Mouse (Mus musculus) forebrain, embryonic 11.5 days (tissue): ENCODE measurements at regions not wholly inside any gene's neighbourhood (a gene's known extent, or its start where the extent isn't known, plus 50 kb on each side); places are given as distances from the start of the nearest gene placed in this dataset.

ENCODE experiments used
- ATAC-seq: fragments of 200-750 bp; cut with Nextera tagmentation; replicated peaks from 2 replicates; pipeline ENCODE4 v1.8.0; 2017; ENCODE audit warnings: moderate TSS enrichment; ENCODE audit not compliant: low FRiP score
- DNase-seq: peaks from one replicate; pipeline ENCODE4 v3.0.0-alpha.2; 2017; ENCODE audit warnings: low spot score
- H3K27ac ChIP-seq: fragments of 300-500 bp; sonication (generic); 2 replicates; pipeline ENCODE4 v1.5.1; 2014; ENCODE audit warnings: low read depth, low read length
- H3K27me3 ChIP-seq: fragments of 300-500 bp; sonication (generic); 2 replicates; pipeline ENCODE4 v1.6.1; 2014; ENCODE audit warnings: mild to moderate bottlenecking, low read length, mixed read lengths; ENCODE audit not compliant: control insufficient read depth, insufficient read depth
- H3K36me3 ChIP-seq: fragments of 300-500 bp; sonication (generic); 2 replicates; pipeline ENCODE4 v1.6.1; 2014; ENCODE audit warnings: mild to moderate bottlenecking, low read length, moderate library complexity, mixed read lengths; ENCODE audit not compliant: control insufficient read depth, insufficient read depth
- H3K4me1 ChIP-seq: fragments of 300-500 bp; sonication (generic); replicated peaks from 2 replicates; pipeline ENCODE4 v1.6.1; 2014; ENCODE audit warnings: low read length, mixed read lengths; ENCODE audit not compliant: control insufficient read depth, insufficient read depth
- H3K4me2 ChIP-seq: fragments of 300-500 bp; sonication (generic); 2 replicates; pipeline ENCODE4 v1.6.1; 2014; ENCODE audit warnings: low read depth, mild to moderate bottlenecking, low read length, moderate library complexity, mixed read lengths; ENCODE audit not compliant: severe bottlenecking
- H3K4me3 ChIP-seq: fragments of 300-500 bp; sonication (generic); 2 replicates; pipeline ENCODE4 v1.5.1; 2014; ENCODE audit warnings: low read depth, low read length
- H3K9ac ChIP-seq: fragments of 300-500 bp; sonication (generic); 2 replicates; pipeline ENCODE4 v1.6.1; 2014; ENCODE audit warnings: low read length
- H3K9me3 ChIP-seq: fragments of 300-500 bp; sonication (generic); 2 replicates; pipeline ENCODE4 v1.6.1; 2016; ENCODE audit warnings: low read length, mixed read lengths; ENCODE audit not compliant: control insufficient read depth
- WGBS: fragments of 180-500 bp; shearing (Covaris S2); extraction: QIAGEN DNeasy Blood & Tissue Kit; methylation state at CpG from one replicate; pipeline ENCODE4 v1.1.7; 2014; 5-methylcytosine and 5-hydroxymethylcytosine counted together

DNA sequence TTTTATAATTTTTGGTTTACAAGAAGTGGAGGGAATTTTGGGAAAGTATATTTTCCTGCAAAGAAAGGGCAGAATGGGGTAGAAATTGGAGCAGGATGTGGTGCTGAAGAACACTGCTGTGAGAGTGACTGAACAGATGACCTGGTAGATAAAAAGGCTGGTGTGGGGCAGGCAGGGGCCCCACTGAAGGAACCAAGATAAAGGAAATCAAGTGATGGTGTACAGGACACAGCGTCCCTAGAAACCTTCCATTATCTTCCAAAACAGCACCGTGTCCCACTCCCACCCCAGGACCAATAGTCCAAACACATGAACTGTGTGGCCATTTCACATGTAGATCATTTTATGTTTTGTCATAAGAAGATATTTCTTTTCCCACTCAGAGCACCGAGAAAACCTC is 224.2 kb downstream of the Pmp22 start:
- H3K4me2 ChIP-seq, result no peak overlapping the region
- H3K4me3 ChIP-seq, result no peak overlapping the region
- no peaks in the 10 kb centered on the region for H3K9me3 ChIP-seq
- H3K4me1 ChIP-seq, result no peaks in the 10 kb centered on the region; the same call in 1 of the 2 replicates
- no peak overlapping the region for H3K9ac ChIP-seq
- H3K36me3 ChIP-seq, result no peaks in the 10 kb centered on the region
- DNase-seq (no peak), ATAC-seq (no peak)
- H3K27me3 ChIP-seq, result peaks cover 2% of the 10 kb centered on the region; the same call in 1 of the 2 replicates
- no peak overlapping the region for H3K27ac ChIP-seq
- WGBS, result 87% methylated on average over 3 of the region's 3 CpGs

DNA sequence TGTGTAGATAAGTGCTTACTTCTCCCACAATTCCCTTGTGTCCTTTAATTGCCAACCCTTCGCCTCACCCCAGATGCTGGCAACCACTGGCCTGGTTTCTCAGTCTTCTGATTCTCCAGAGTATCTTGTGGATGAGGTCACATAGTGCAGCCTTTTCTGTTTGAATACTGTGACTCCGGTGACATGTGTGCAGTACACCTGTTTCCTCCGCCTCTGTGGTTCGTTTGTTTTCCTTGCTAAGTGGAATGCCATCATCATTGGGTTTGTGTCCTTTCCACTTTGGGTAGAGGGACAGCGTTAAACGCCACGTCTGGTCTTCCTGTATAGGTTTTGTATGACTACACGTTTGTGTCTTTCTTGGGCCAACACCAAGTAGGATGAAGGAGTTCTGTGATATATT is 224.9 kb downstream of the Pmp22 start:
- no peak overlapping the region for H3K27ac ChIP-seq
- no peaks in the 10 kb centered on the region; the same call in 1 of the 2 replicates for H3K4me1 ChIP-seq
- no peaks in the 10 kb centered on the region for H3K36me3 ChIP-seq
- ATAC-seq (no peak), DNase-seq (no peak)
- no peak overlapping the region for H3K9ac ChIP-seq
- H3K27me3 ChIP-seq, result peaks cover 2% of the 10 kb centered on the region; the same call in 1 of the 2 replicates
- H3K4me3 ChIP-seq, result no peak overlapping the region
- 92% methylated on average over 8 of the region's 8 CpGs for WGBS
- H3K9me3 ChIP-seq, result no peaks in the 10 kb centered on the region
- H3K4me2 ChIP-seq, result no peak overlapping the region

DNA sequence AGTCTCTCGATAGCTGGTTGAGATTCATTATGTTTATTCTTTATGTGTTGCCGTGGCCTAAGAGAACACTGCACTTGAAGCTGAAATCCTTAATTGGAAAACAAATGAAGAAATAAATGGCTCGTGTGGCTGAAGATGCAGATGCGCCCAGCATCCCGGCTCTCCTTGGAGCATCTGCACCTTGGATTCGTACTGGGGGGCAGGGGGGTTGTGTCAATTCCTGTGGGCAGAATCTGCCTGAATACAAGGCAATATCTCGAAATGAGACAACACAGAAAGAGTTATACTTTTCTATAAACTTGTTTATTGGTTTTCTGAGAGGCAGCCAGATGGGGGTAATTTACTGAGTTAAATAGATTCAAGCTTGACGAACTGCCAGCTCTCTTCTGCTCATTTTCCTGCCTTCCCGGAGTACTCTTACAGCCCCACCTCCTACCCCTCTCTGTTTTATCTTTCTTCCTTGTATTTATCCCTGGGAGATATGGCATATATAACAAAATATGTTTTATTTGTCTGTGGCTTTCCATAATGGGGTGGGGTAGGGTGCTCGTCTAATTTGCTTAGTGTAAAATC is 229.1 kb downstream of the Pmp22 start:
- no peaks in the 10 kb centered on the region for H3K36me3 ChIP-seq
- H3K4me1 ChIP-seq, result no peaks in the 10 kb centered on the region
- DNase-seq, result no peak
- no peak overlapping the region for H3K27ac ChIP-seq
- WGBS, result 81% methylated on average over 10 of the region's 10 CpGs
- H3K4me2 ChIP-seq, result no peak overlapping the region
- H3K4me3 ChIP-seq, result no peak overlapping the region
- no peaks in the 10 kb centered on the region for H3K27me3 ChIP-seq
- H3K9ac ChIP-seq, result no peak overlapping the region
- ATAC-seq, result no peak
- H3K9me3 ChIP-seq, result no peaks in the 10 kb centered on the region

DNA sequence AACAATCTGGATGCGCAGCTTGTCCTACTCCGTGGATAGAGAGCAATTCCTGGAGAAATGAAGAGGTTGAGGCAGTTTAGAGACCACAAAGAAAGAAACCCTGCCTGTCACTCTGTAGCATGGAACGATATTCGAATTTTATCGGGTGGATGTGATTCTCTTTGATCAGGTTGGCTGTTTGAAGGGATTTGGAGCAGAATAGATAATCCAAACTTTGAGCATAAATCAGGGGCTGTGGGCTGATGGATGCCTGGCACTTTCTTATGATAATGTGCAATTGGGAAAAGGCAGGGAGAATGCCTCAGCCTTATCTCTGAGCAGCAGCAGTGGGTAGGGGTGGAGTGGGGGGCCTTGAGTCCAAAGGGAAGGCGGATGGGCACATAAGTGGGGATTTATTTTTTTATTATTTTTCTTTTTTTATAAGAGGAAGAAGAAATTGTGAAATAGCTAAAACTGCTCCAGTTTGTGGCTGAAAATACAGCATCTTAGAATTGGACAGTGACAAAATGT is 239.0 kb downstream of the Pmp22 start:
- Histone ChIP-seq H3K4me2 (no peak overlapping the region), H3K27ac (no peak overlapping the region), H3K9ac (no peak overlapping the region), H3K4me3 (no peak overlapping the region), H3K36me3 (no peaks in the 10 kb centered on the region), H3K9me3 (no peaks in the 10 kb centered on the region), H3K4me1 (no peaks in the 10 kb centered on the region), H3K27me3 (no peaks in the 10 kb centered on the region)
- no peak for ATAC-seq
- WGBS, result 85% methylated on average over 6 of the region's 6 CpGs
- no peak for DNase-seq

DNA sequence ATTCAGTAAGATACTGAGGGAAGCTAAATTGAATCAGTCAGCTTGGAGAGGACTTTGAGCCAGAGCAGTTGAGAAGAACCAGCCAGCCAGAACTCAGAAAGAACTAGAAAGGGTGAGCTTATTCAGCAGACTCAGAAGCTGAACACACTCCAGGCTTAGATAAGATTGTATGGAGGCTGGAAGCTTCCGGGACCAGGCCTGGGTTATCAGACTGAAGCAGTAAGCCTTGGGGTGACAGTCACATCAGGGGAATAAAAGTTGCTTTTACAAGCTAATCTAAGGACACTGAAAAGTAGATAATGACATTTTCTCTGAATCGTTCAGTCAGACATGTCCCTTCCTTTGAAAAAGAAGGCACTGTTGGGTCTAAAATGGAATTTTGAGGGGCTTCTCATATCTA is 240.7 kb downstream of the Pmp22 start:
- ATAC-seq, result no peak
- 86% methylated on average over 2 of the region's 2 CpGs for WGBS
- Histone ChIP-seq H3K9ac (no peak overlapping the region), H3K27ac (no peak overlapping the region), H3K36me3 (no peaks in the 10 kb centered on the region), H3K27me3 (no peaks in the 10 kb centered on the region), H3K4me2 (no peak overlapping the region), H3K9me3 (no peaks in the 10 kb centered on the region), H3K4me3 (no peak overlapping the region), H3K4me1 (no peaks in the 10 kb centered on the region)
- no peak for DNase-seq

DNA sequence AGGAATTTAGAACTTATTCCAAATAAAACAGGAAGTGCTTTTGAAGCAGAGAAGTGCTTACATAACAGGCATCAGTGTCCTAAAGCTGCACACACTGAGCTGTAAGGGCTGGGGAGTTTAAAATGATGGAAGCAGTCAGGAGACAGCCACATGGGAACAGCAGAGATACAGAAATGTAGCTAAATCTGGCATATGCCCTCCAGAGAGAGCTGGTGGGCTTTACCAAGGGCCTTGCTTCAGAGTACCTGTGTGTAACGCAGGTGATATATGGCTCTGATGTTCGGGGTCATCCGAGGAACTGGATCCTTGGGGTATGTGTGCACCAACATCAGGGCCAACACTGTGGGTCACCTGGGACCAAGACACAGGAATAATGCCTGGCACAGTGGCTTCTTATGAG is 247.5 kb downstream of the Pmp22 start:
- WGBS, result 96% methylated on average over 3 of the region's 3 CpGs
- H3K27ac ChIP-seq, result no peak overlapping the region
- ATAC-seq (no peak), DNase-seq (no peak)
- H3K4me2 ChIP-seq, result no peak overlapping the region
- H3K27me3 ChIP-seq, result no peaks in the 10 kb centered on the region
- no peak overlapping the region for H3K9ac ChIP-seq
- H3K36me3 ChIP-seq, result no peaks in the 10 kb centered on the region
- no peaks in the 10 kb centered on the region for H3K9me3 ChIP-seq
- H3K4me3 ChIP-seq, result no peak overlapping the region
- H3K4me1 ChIP-seq, result no peaks in the 10 kb centered on the region

DNA sequence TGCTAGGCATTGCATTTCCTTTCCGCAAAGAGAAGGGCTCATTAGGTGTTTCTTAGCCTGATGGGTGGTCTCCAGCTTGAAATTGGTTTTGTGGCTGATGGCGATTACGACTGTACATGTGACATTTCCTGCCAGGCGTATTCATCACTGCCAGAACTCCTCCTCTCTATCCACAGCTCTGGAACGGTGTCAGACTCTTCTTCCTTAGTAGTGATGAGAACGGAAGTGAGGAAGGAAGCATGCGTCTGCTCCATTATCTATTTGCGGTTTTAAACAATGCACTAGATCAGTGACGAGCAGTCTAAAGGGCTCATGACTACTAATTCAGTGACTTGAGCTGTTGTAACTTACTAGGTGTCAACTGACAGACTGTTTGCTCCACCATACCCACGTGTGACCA is 248.2 kb downstream of the Pmp22 start:
- WGBS, result 85% methylated on average over 10 of the region's 10 CpGs
- Histone ChIP-seq H3K27ac (no peak overlapping the region), H3K36me3 (no peaks in the 10 kb centered on the region), H3K4me2 (no peak overlapping the region), H3K4me1 (no peaks in the 10 kb centered on the region), H3K4me3 (no peak overlapping the region), H3K9me3 (no peaks in the 10 kb centered on the region), H3K27me3 (no peaks in the 10 kb centered on the region), H3K9ac (no peak overlapping the region)
- no peak for ATAC-seq
- DNase-seq, result no peak

DNA sequence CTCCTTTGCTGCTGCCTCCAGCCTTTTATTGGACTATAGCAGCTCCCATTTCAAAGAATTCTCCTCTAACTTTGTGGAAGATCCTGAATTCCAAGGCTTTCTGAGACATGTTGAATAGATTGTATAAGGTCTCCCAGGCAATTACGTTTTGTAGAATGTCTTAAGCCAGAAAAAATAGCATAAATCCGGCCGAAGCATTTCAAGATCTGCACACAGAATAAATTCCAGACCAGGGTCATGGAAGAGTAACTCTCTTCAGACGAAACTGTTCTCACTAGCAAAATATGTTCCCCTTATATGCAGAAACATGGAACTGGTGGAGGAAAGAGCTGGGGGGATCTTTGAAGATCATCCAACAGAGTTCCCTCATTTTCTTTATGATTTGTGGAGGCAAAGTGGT is 259.5 kb downstream of the Pmp22 start:
- no peak overlapping the region for H3K27ac ChIP-seq
- DNase-seq, result no peak
- no peak for ATAC-seq
- no peak overlapping the region for H3K4me3 ChIP-seq
- H3K9me3 ChIP-seq, result no peaks in the 10 kb centered on the region
- no peak overlapping the region for H3K9ac ChIP-seq
- H3K36me3 ChIP-seq, result no peaks in the 10 kb centered on the region
- WGBS, result 86% methylated on average over 4 of the region's 4 CpGs
- no peaks in the 10 kb centered on the region for H3K27me3 ChIP-seq
- H3K4me2 ChIP-seq, result no peak overlapping the region
- no peaks in the 10 kb centered on the region for H3K4me1 ChIP-seq

DNA sequence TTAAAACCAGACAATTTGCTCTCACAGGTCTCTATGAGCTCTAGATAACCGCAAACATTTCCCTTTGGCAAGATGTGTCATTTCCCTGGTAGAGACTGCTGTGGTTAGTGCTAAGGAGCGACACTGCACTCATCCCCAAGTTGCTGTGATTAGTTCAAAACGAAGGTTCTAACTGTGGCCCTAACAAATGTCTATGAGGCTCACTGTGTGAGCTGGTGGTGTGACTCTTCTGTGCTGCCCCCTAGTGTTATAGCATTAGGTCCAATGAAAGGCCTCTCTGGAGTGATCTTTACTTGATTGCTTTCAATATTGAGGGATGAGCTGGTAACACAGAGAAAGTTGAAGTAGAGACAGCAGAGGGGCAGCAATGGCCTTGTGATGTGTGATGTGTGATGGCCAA is 262.7 kb downstream of the Pmp22 start:
- 54% methylated on average over 3 of the region's 3 CpGs for WGBS
- no peak for DNase-seq

More for the DNA sequence above, 262.7 kb downstream of the Pmp22 start:
- H3K36me3 ChIP-seq, result no peaks in the 10 kb centered on the region
- H3K27me3 ChIP-seq, result no peaks in the 10 kb centered on the region
- H3K9ac ChIP-seq, result no peak overlapping the region
- H3K27ac ChIP-seq, result no peak overlapping the region
- no peak overlapping the region for H3K4me2 ChIP-seq
- no peaks in the 10 kb centered on the region for H3K4me1 ChIP-seq
- H3K4me3 ChIP-seq, result no peak overlapping the region
- ATAC-seq, result no peak
- H3K9me3 ChIP-seq, result no peaks in the 10 kb centered on the region
